Mouse (Mus musculus): Measurements from ENCODE around the gene Thap8. TPM values are rescaled to one million over a fixed set of nuclear protein-coding genes. Genes with fewer than 3 reads are reported as not detected.

Thap8 gene
- polyA plus RNA-seq, 1 experiment = not detected

- TF ChIP-seq GATA1 (IDR thresholded peaks at IDR 0.05; ENCODE audit: borderline replicate concordance, low read length) = no peak
- no peak for TF ChIP-seq FLI1 (IDR thresholded peaks at IDR 0.05; ENCODE audit: low read length)
- Histone ChIP-seq H3K36me3 (replicated peaks; ENCODE audit: low read length) (peaks cover 92% of the 10 kb centered on the region), H3K27me3 (replicated peaks) (no peaks in the 10 kb centered on the region), H3K4me1 (peaks cover 14% of the 10 kb centered on the region), H3K4me3 (replicated peaks) (no peak overlapping the region), H3K9me3 (no peaks in the 10 kb centered on the region)
Observed at GRCm38 (mm10) chr7:30251956-30252954, 27.6 kb upstream of the Thap8 start.

- Histone ChIP-seq H3K4me3 (replicated peaks) (no peak overlapping the region), H3K4me1 (peaks cover 11% of the 10 kb centered on the region; the same call in 1 of the 2 replicates), H3K27me3 (replicated peaks) (no peaks in the 10 kb centered on the region), H3K9me3 (no peaks in the 10 kb centered on the region), H3K36me3 (replicated peaks; ENCODE audit: low read length) (peaks cover 83% of the 10 kb centered on the region)
- no peak for TF ChIP-seq GATA1 (IDR thresholded peaks at IDR 0.05; ENCODE audit: borderline replicate concordance, low read length)
- TF ChIP-seq FLI1 (IDR thresholded peaks at IDR 0.05; ENCODE audit: low read length) = no peak
Observed at GRCm38 (mm10) chr7:30265041-30265440, 14.9 kb upstream of the Thap8 start.

- Histone ChIP-seq H3K27me3 (replicated peaks) (no peaks in the 10 kb centered on the region), H3K36me3 (replicated peaks; ENCODE audit: low read length) (peaks cover 85% of the 10 kb centered on the region), H3K4me1 (peaks cover 11% of the 10 kb centered on the region; the same call in 1 of the 2 replicates), H3K4me3 (replicated peaks) (no peak overlapping the region), H3K9me3 (no peaks in the 10 kb centered on the region)
- TF ChIP-seq GATA1 (IDR thresholded peaks at IDR 0.05; ENCODE audit: borderline replicate concordance, low read length) (no peak), FLI1 (IDR thresholded peaks at IDR 0.05; ENCODE audit: low read length) (no peak)
Observed at GRCm38 (mm10) chr7:30265531-30265930, 14.4 kb upstream of the Thap8 start.

- peaks cover 11% of the 10 kb centered on the region; the same call in 1 of the 2 replicates for H3K4me1 ChIP-seq
- TF ChIP-seq GATA1 (IDR thresholded peaks at IDR 0.05; ENCODE audit: borderline replicate concordance, low read length) (no peak), FLI1 (IDR thresholded peaks at IDR 0.05; ENCODE audit: low read length) (no peak)
- no peak overlapping the region for H3K4me3 ChIP-seq (replicated peaks)
- H3K27me3 ChIP-seq (replicated peaks) = no peaks in the 10 kb centered on the region
- no peaks in the 10 kb centered on the region for H3K9me3 ChIP-seq
- peaks cover 87% of the 10 kb centered on the region for H3K36me3 ChIP-seq (replicated peaks; ENCODE audit: low read length)
Observed at GRCm38 (mm10) chr7:30265935-30266334, 14.0 kb upstream of the Thap8 start.

GRCm38 (mm10) chr7:30266780-30267179 lies 13.1 kb upstream of the Thap8 start:
- H3K36me3 ChIP-seq (replicated peaks; ENCODE audit: low read length) = peaks cover 86% of the 10 kb centered on the region
- no peaks in the 10 kb centered on the region for H3K27me3 ChIP-seq (replicated peaks)
- no peak overlapping the region for H3K4me3 ChIP-seq (replicated peaks)
- peaks cover 11% of the 10 kb centered on the region; the same call in 1 of the 2 replicates for H3K4me1 ChIP-seq
- no peak for TF ChIP-seq GATA1 (IDR thresholded peaks at IDR 0.05; ENCODE audit: borderline replicate concordance, low read length)
- TF ChIP-seq FLI1 (IDR thresholded peaks at IDR 0.05; ENCODE audit: low read length) = no peak
- H3K9me3 ChIP-seq = no peaks in the 10 kb centered on the region

GRCm38 (mm10) chr7:30269641-30270040 lies 10.3 kb upstream of the Thap8 start:
- Histone ChIP-seq H3K4me3 (replicated peaks) (no peak overlapping the region), H3K27me3 (replicated peaks) (no peaks in the 10 kb centered on the region), H3K4me1 (peaks cover 25% of the 10 kb centered on the region), H3K36me3 (replicated peaks; ENCODE audit: low read length) (peaks cover 88% of the 10 kb centered on the region), H3K9me3 (no peaks in the 10 kb centered on the region)
- TF ChIP-seq FLI1 (IDR thresholded peaks at IDR 0.05; ENCODE audit: low read length) = no peak
- TF ChIP-seq GATA1 (IDR thresholded peaks at IDR 0.05; ENCODE audit: borderline replicate concordance, low read length) = no peak

- Histone ChIP-seq H3K4me1 (peaks cover 28% of the 10 kb centered on the region), H3K4me3 (replicated peaks) (no peak overlapping the region), H3K36me3 (replicated peaks; ENCODE audit: low read length) (peaks cover 61% of the 10 kb centered on the region), H3K9me3 (no peaks in the 10 kb centered on the region), H3K27me3 (replicated peaks) (no peaks in the 10 kb centered on the region)
- TF ChIP-seq GATA1 (IDR thresholded peaks at IDR 0.05; ENCODE audit: borderline replicate concordance, low read length) (no peak), FLI1 (IDR thresholded peaks at IDR 0.05; ENCODE audit: low read length) (no peak)
Observed at GRCm38 (mm10) chr7:30274383-30274782, 5.5 kb upstream of the Thap8 start.

- H3K4me3 ChIP-seq (replicated peaks) = no peak overlapping the region
- no peaks in the 10 kb centered on the region for H3K27me3 ChIP-seq (replicated peaks)
Observed at GRCm38 (mm10) chr7:30278911-30279310, 983 bp upstream of the Thap8 start.

GRCm38 (mm10) chr7:30279536-30279935 lies 358 bp upstream of the Thap8 start:
- Histone ChIP-seq H3K27me3 (replicated peaks) (no peaks in the 10 kb centered on the region), H3K4me1 (peaks cover 29% of the 10 kb centered on the region), H3K4me3 (replicated peaks) (peak overlapping the region; percentile 98), H3K36me3 (replicated peaks; ENCODE audit: low read length) (peaks cover 15% of the 10 kb centered on the region), H3K9me3 (no peaks in the 10 kb centered on the region)
- no peak for TF ChIP-seq GATA1 (IDR thresholded peaks at IDR 0.05; ENCODE audit: borderline replicate concordance, low read length)
- TF ChIP-seq FLI1 (IDR thresholded peaks at IDR 0.05; ENCODE audit: low read length) = no peak

More at GRCm38 (mm10) chr7:30278911-30279310, 983 bp upstream of the Thap8 start:
- no peak for TF ChIP-seq FLI1 (IDR thresholded peaks at IDR 0.05; ENCODE audit: low read length)
- TF ChIP-seq GATA1 (IDR thresholded peaks at IDR 0.05; ENCODE audit: borderline replicate concordance, low read length) = no peak
- Histone ChIP-seq H3K36me3 (replicated peaks; ENCODE audit: low read length) (peaks cover 17% of the 10 kb centered on the region), H3K4me1 (peaks cover 29% of the 10 kb centered on the region), H3K9me3 (no peaks in the 10 kb centered on the region)

- Histone ChIP-seq H3K4me3 (replicated peaks) (peak overlapping the region; percentile 98), H3K4me1 (peaks cover 25% of the 10 kb centered on the region), H3K36me3 (replicated peaks; ENCODE audit: low read length) (peaks cover 8% of the 10 kb centered on the region), H3K9me3 (no peaks in the 10 kb centered on the region), H3K27me3 (replicated peaks) (no peaks in the 10 kb centered on the region)
- no peak for TF ChIP-seq FLI1 (IDR thresholded peaks at IDR 0.05; ENCODE audit: low read length)
Observed at GRCm38 (mm10) chr7:30280670-30281138, 810 bp downstream of the Thap8 start.
